Mouse (Mus musculus) embryonic facial prominence, embryonic 10.5 days (tissue): ENCODE measurements at regions not wholly inside any gene's neighbourhood (a gene's known extent, or its start where the extent isn't known, plus 50 kb on each side); places are given as distances from the start of the nearest gene placed in this dataset.

ENCODE experiments used
- DNase-seq: peaks from one replicate; pipeline ENCODE4 v3.0.0-alpha.2; 2017; ENCODE audit warnings: low spot score
- H3K27ac ChIP-seq: fragments of 300-500 bp; sonication (generic); replicated peaks from 2 replicates; pipeline ENCODE4 v1.5.1; 2016; ENCODE audit warnings: mild to moderate bottlenecking
- H3K27me3 ChIP-seq: fragments of 300-500 bp; sonication (generic); replicated peaks from 2 replicates; pipeline ENCODE4 v1.6.1; 2016; ENCODE audit warnings: low read depth, mild to moderate bottlenecking; ENCODE audit not compliant: poor library complexity, severe bottlenecking
- H3K36me3 ChIP-seq: fragments of 300-500 bp; sonication (generic); replicated peaks from 2 replicates; pipeline ENCODE4 v1.6.1; 2016; ENCODE audit warnings: mild to moderate bottlenecking, moderate library complexity
- H3K4me1 ChIP-seq: fragments of 300-500 bp; sonication (generic); 2 replicates; pipeline ENCODE4 v1.6.1; 2016
- H3K4me3 ChIP-seq: fragments of 300-500 bp; sonication (generic); 2 replicates; pipeline ENCODE4 v1.5.1; 2016; ENCODE audit warnings: mild to moderate bottlenecking, moderate library complexity
- H3K9me3 ChIP-seq: fragments of 300-500 bp; sonication (generic); 2 replicates; pipeline ENCODE4 v1.6.1; 2016; ENCODE audit warnings: mild to moderate bottlenecking
- WGBS: fragments of 180-500 bp; shearing (Covaris S2); methylation state at CpG from one replicate; pipeline ENCODE4 v1.1.7; 2016; 5-methylcytosine and 5-hydroxymethylcytosine counted together

DNA sequence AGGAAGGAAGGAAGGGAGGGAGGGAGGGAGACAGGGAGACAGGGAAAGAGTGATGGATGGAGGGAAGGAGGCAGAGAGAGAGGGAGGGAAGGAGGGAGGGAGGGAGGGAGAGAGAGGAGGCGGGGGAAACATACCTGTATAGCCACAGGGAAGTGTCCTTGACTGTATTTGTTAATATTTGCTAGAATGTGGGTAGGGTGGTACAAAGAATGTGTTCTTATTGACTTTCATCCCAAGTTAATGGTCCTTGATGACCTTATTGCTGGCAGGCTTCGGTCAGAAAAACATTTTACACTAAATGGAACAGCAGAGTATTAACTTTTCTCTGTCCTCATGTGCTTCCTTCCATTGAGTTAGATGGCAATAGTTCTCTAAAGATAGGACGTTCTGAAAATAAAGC lies 171.0 kb upstream of the Ctnnb1 start:
- Histone ChIP-seq H3K27me3 (no peaks in the 10 kb centered on the region), H3K36me3 (no peaks in the 10 kb centered on the region), H3K4me1 (peaks cover 6% of the 10 kb centered on the region), H3K27ac (no peak overlapping the region), H3K9me3 (no peaks in the 10 kb centered on the region), H3K4me3 (no peak overlapping the region)
- DNase-seq: no peak
- 88% methylated on average over 3 of the region's 3 CpGs for WGBS

DNA sequence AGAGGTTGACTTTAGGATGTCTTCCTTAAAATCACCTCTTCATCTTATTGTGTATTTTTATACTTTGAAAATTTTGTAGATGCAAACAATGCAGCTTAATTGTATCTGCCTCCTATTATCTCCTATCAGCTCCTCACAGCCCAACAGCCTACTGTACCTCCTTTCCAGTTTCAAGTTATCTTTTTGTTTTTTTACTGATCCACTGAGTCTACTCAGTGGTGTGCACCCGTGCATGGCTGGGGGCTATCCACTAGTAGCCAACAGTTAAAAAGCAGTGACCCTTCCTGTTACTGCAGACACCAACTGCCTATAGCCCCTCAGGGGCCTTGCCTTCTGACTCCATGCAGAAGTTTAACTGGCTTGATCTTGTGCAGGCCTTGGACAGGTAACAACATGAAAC lies 170.4 kb upstream of the Ctnnb1 start:
- H3K4me3 ChIP-seq: no peak overlapping the region

GRCm38 (mm10) chr9:120759771-120760170 lies 169.2 kb upstream of the Ctnnb1 start:
- DNase-seq: no peak
- peak overlapping the region; percentile 41 for H3K27ac ChIP-seq
- H3K4me1 ChIP-seq: peaks cover 6% of the 10 kb centered on the region
- H3K36me3 ChIP-seq: no peaks in the 10 kb centered on the region
- H3K4me3 ChIP-seq: no peak overlapping the region
- no peaks in the 10 kb centered on the region for H3K9me3 ChIP-seq
- WGBS: 48% methylated on average over 5 of the region's 5 CpGs
- H3K27me3 ChIP-seq: no peaks in the 10 kb centered on the region

More for the DNA sequence above, 170.4 kb upstream of the Ctnnb1 start:
- Histone ChIP-seq H3K36me3 (no peaks in the 10 kb centered on the region), H3K9me3 (no peaks in the 10 kb centered on the region), H3K27ac (no peak overlapping the region), H3K27me3 (no peaks in the 10 kb centered on the region), H3K4me1 (peaks cover 6% of the 10 kb centered on the region)
- WGBS: 81% methylated on average over 1 of the region's 1 CpGs
- DNase-seq: no peak

DNA sequence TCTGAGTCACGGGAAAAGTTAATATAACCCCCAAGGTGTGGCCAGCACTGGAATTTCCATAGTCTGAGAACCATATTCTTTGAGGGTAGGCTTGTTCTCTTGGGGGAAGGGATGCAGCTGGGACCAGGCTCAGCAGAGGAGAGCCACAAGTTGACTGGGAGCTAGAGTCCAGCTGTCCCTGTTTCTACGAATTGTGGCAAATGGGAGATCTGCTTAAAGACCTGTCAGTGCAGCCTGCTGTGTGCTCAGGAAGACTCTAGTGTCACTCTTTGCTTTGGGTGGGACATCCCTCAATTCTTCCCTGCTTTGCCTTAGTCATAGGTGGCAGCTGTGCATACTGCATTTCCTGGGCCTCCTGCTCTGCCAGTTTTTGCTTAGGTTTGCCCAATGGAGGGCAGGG lies 165.2 kb upstream of the Ctnnb1 start:
- 84% methylated on average over 2 of the region's 2 CpGs for WGBS

GRCm38 (mm10) chr9:120764663-120765062 lies 164.4 kb upstream of the Ctnnb1 start:
- Histone ChIP-seq H3K36me3 (no peaks in the 10 kb centered on the region), H3K9me3 (no peaks in the 10 kb centered on the region), H3K4me3 (no peak overlapping the region), H3K27me3 (no peaks in the 10 kb centered on the region), H3K4me1 (peaks cover 15% of the 10 kb centered on the region), H3K27ac (no peak overlapping the region)
- WGBS: 85% methylated on average over 9 of the region's 9 CpGs
- DNase-seq: no peak

More for the DNA sequence above, 165.2 kb upstream of the Ctnnb1 start:
- H3K27ac ChIP-seq: no peak overlapping the region
- DNase-seq: no peak
- no peaks in the 10 kb centered on the region for H3K9me3 ChIP-seq
- no peaks in the 10 kb centered on the region for H3K27me3 ChIP-seq
- no peaks in the 10 kb centered on the region for H3K36me3 ChIP-seq
- H3K4me3 ChIP-seq: no peak overlapping the region
- H3K4me1 ChIP-seq: peaks cover 7% of the 10 kb centered on the region

DNA sequence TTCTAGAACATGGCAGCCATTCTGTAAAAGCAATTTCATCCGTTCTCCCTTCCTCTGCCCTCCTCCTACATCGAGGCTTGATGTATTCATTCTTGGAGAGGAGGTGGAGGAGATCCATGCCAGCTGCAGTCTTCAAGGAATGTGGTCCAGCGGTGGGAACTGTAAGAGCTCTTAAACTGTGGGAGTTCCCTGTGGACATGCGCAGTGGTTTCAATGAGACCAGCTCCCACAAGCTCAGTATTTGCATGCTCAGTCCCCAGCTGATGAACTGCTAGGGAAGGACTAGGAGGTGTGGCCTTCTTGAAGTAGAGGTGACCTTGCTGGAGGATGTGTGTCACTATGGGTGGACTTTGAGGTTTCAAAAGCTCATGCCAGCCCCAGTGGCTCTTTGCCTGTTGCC lies 163.7 kb upstream of the Ctnnb1 start:
- WGBS: 86% methylated on average over 4 of the region's 4 CpGs

DNA sequence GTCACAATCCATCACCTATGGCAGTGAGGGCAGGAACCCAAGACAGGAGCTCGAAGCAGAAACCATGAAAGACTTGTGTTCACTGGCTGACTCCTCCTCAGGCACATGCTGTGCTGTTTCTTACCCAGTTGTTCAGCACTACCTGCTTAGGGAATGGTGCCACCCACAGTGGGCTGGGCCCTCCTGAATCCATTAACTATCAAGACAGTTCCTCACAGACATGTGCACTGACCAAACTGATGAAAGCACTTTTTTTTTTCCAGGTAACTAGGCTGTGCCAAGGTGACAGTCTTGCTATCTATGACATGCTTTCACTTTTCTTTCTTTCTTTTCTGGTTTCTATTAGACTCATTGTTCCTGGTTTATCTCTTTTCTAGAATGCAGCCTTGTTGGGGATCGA lies 162.1 kb upstream of the Ctnnb1 start:
- WGBS: 85% methylated on average over 2 of the region's 2 CpGs

More for the DNA sequence above, 163.7 kb upstream of the Ctnnb1 start:
- Histone ChIP-seq H3K27me3 (no peaks in the 10 kb centered on the region), H3K27ac (no peak overlapping the region), H3K36me3 (no peaks in the 10 kb centered on the region), H3K4me1 (peaks cover 17% of the 10 kb centered on the region), H3K9me3 (no peaks in the 10 kb centered on the region), H3K4me3 (no peak overlapping the region)
- no peak for DNase-seq

DNA sequence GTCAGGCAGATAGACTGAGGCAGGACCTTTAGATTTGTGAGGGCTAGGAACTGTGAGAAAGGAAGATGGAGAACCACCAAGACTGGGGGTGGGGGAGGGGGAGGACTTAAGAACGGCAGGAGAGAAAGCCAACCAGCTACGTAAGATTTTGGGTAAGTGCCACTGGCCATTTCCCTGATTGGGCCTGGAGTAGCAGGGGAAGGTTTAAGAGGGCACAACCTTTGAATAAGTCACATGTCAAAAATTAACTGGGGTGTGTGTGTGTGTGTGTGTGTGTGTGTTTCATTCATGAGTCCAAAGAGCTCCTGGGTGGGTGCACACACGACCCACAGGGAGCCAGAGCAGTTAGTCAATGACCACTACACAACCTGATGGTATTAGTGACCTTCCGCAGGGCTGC lies 161.6 kb upstream of the Ctnnb1 start:
- Histone ChIP-seq H3K27me3 (no peaks in the 10 kb centered on the region), H3K36me3 (no peaks in the 10 kb centered on the region), H3K4me3 (no peak overlapping the region), H3K27ac (no peak overlapping the region), H3K4me1 (peaks cover 38% of the 10 kb centered on the region), H3K9me3 (no peaks in the 10 kb centered on the region)
- 85% methylated on average over 4 of the region's 4 CpGs for WGBS
- DNase-seq: no peak

More for the DNA sequence above, 162.1 kb upstream of the Ctnnb1 start:
- no peaks in the 10 kb centered on the region for H3K9me3 ChIP-seq
- H3K27ac ChIP-seq: no peak overlapping the region
- H3K4me1 ChIP-seq: peaks cover 32% of the 10 kb centered on the region
- H3K4me3 ChIP-seq: no peak overlapping the region
- no peaks in the 10 kb centered on the region for H3K27me3 ChIP-seq
- no peaks in the 10 kb centered on the region for H3K36me3 ChIP-seq
- DNase-seq: no peak

- no peaks in the 10 kb centered on the region for H3K27me3 ChIP-seq
- no peaks in the 10 kb centered on the region for H3K9me3 ChIP-seq
- peak overlapping the region; percentile 82 for H3K27ac ChIP-seq
- no peak for DNase-seq
- H3K4me3 ChIP-seq: no peak overlapping the region
- H3K4me1 ChIP-seq: peaks cover 41% of the 10 kb centered on the region
- H3K36me3 ChIP-seq: no peaks in the 10 kb centered on the region
- 77% methylated on average over 8 of the region's 8 CpGs for WGBS
These were observed 160.0 kb upstream of the Ctnnb1 start for GRCm38 (mm10) chr9:120769056-120769455.

DNA sequence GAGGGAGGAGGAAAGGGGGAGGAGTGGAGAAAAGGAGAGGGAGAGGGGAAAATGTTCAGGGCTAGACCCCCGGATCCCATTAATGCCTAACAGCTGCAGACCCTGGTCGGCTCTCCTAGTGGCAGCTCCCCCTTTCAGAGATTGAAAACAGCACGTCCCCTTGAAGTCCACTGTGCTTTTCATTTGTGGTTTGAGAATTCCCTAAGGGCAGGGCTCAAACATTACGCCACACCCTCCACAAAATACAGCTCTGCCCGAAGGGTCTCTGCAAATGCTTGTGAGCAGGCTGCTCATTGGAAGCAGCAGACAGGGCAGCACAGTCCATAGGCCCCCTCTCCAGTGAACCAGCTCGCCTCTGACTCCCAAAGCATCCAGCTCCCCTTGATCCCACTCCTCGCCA lies 159.3 kb upstream of the Ctnnb1 start:
- peak overlapping the region; percentile 16; the same call in 1 of the 2 replicates for H3K4me3 ChIP-seq
- peak; percentile 78 for DNase-seq
- peaks cover 41% of the 10 kb centered on the region for H3K4me1 ChIP-seq
- no peaks in the 10 kb centered on the region for H3K36me3 ChIP-seq
- no peaks in the 10 kb centered on the region for H3K9me3 ChIP-seq
- WGBS: 20% methylated on average over 7 of the region's 7 CpGs
- H3K27me3 ChIP-seq: no peaks in the 10 kb centered on the region
- H3K27ac ChIP-seq: peak overlapping the region; percentile 82

DNA sequence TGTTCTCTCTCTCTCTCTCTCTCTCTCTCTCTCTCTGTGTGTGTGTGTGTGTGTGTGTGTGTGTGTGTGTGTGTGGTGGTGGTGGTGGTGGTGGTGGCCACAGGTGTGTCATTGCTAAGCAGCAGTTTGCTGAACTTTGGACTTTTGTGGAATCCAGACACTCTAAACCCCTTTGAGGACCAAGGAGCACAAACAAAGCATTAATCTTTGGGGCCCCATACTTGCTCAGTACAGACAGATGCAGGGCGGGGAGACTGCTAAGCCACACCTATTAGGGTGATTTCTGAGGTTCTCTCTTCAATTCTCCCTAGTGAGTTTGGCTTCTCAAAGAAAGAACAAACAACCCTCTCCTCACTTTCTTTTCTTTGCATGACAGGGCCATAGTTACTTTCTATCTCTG lies 158.1 kb upstream of the Ctnnb1 start:
- DNase-seq: no peak
- no peaks in the 10 kb centered on the region for H3K36me3 ChIP-seq
- H3K4me3 ChIP-seq: no peak overlapping the region
- H3K4me1 ChIP-seq: peaks cover 52% of the 10 kb centered on the region
- H3K27ac ChIP-seq: peak overlapping the region; percentile 82
- WGBS: 59% methylated on average over 1 of the region's 1 CpGs
- no peaks in the 10 kb centered on the region for H3K27me3 ChIP-seq
- H3K9me3 ChIP-seq: no peaks in the 10 kb centered on the region

DNA sequence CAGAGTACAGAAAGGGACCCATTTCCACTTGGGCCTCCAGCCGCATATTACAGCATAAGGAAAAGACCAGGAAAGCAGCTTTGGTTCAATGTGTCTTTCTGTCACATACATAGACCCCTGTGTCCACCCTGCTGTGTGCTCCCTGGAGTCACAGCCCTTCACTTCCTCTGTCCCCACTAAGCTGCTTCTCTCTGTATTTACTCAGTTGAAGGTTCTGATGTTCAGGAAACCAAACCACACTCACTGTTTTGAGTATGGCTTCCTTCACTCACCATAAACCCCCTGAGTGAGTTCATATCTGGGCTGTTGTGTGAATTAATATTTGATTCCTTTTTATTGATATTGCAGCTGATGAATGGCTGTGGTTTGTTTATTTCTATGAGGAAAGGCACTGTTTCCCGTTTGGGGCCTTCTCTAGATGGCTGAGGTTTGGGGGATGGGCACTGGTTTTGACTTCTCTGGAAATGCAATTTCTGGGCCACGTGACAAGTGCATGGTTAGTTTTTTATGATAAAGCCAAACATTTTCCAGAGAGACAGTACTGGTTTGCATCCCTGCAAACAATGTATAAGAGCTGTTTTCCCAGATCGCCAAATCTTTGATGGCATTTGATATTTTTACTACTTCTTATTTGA lies 157.0 kb upstream of the Ctnnb1 start:
- H3K4me3 ChIP-seq: no peak overlapping the region
- H3K27me3 ChIP-seq: no peaks in the 10 kb centered on the region
- peaks cover 63% of the 10 kb centered on the region for H3K4me1 ChIP-seq
- no peaks in the 10 kb centered on the region for H3K36me3 ChIP-seq
- no peak overlapping the region for H3K27ac ChIP-seq
- DNase-seq: no peak
- H3K9me3 ChIP-seq: no peaks in the 10 kb centered on the region
- 58% methylated on average over 4 of the region's 4 CpGs for WGBS

- Histone ChIP-seq H3K9me3 (no peaks in the 10 kb centered on the region), H3K36me3 (no peaks in the 10 kb centered on the region), H3K27me3 (no peaks in the 10 kb centered on the region), H3K4me1 (peaks cover 69% of the 10 kb centered on the region), H3K4me3 (no peak overlapping the region), H3K27ac (no peak overlapping the region)
- WGBS: 95% methylated on average over 1 of the region's 1 CpGs
- DNase-seq: no peak
These were observed 154.8 kb upstream of the Ctnnb1 start for GRCm38 (mm10) chr9:120774251-120774650.
